Mouse (Mus musculus): ENCODE measurements around the gene Runx2.

GRCm38 (mm10) chr17:44722103-44722792 is 92.3 kb downstream of the Runx2 start:
- TF ChIP-seq CTCF (IDR thresholded peaks at IDR 0.05; ENCODE audit: low read depth) (no peak), EP300 (IDR thresholded peaks at IDR 0.05; ENCODE audit: low read depth) (no peak)
